Mouse (Mus musculus): ENCODE measurements around the gene Sbsn. TPM values are rescaled to one million over a fixed set of nuclear protein-coding genes. Genes with fewer than 3 reads are reported as not detected.
"Not testable (repeated sequence)": the region's sequence is repeated elsewhere in the genome, so short reads cannot be mapped to it uniquely, and the experiment has no call there.

Sbsn gene
- polyA plus RNA-seq, 1 experiment from 2014 or later: 2.3 TPM

DNA sequence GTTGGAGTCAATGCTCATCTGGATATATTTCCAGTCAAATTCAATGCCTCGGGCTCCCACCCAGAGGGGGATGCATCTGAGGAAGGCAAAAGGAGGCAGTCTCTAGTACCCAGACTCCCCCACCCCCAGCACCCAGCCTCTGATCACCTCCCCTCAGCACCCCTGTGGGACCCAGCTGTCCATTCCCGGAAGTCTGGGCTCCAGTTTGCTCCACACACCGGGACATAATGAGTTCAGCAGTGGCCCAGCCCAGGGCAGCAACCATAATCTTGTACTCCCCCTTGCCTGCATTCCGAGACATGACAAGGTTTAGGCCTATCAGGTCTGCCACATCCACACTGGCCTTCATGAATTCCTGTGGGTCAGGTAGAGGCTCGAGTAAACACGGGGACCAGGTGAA, 23.1 kb upstream of the Sbsn start:
- H3K9me3 ChIP-seq (ENCODE audit: control insufficient read depth, low read length): no peaks in the 10 kb centered on the region
- H3K9ac ChIP-seq (replicated peaks; ENCODE audit: low read depth, low read length): peak overlapping the region; percentile 80; the same call in 1 of the 2 replicates
- H3K36me3 ChIP-seq (ENCODE audit: control insufficient read depth, insufficient read depth): peaks cover 2% of the 10 kb centered on the region; the same call in 1 of the 2 replicates
- H3K27ac ChIP-seq (ENCODE audit: low read length): no peak overlapping the region
- peak overlapping the region; percentile 58 for H3K4me2 ChIP-seq (ENCODE audit: low read length)
- H3K4me3 ChIP-seq (replicated peaks; ENCODE audit: low read length): peak overlapping the region; percentile 72
- H3K4me1 ChIP-seq (replicated peaks; ENCODE audit: control insufficient read depth, insufficient read depth, low read length): peaks cover 22% of the 10 kb centered on the region
- H3K27me3 ChIP-seq (replicated peaks; ENCODE audit: control insufficient read depth, insufficient read depth, low read length): no peaks in the 10 kb centered on the region
- 87% methylated on average over 6 of the region's 6 CpGs for WGBS
- no peak for ATAC-seq

- peak; percentile 54 for ATAC-seq
- Histone ChIP-seq H3K4me2 (ENCODE audit: low read length) (peak overlapping the region; percentile 58), H3K27ac (ENCODE audit: low read length) (peak overlapping the region; percentile 92), H3K9me3 (ENCODE audit: control insufficient read depth, low read length) (no peaks in the 10 kb centered on the region), H3K4me3 (replicated peaks; ENCODE audit: low read length) (peak overlapping the region; percentile 72), H3K9ac (replicated peaks; ENCODE audit: low read depth, low read length) (peak overlapping the region; percentile 80), H3K36me3 (ENCODE audit: control insufficient read depth, insufficient read depth) (peaks cover 5% of the 10 kb centered on the region; the same call in 1 of the 2 replicates), H3K27me3 (replicated peaks; ENCODE audit: control insufficient read depth, insufficient read depth, low read length) (no peaks in the 10 kb centered on the region), H3K4me1 (replicated peaks; ENCODE audit: control insufficient read depth, insufficient read depth, low read length) (peaks cover 22% of the 10 kb centered on the region)
- 7% methylated on average over 26 of the region's 26 CpGs for WGBS
Measured at GRCm38 (mm10) chr7:30728739-30729395, 22.4 kb upstream of the Sbsn start.

DNA sequence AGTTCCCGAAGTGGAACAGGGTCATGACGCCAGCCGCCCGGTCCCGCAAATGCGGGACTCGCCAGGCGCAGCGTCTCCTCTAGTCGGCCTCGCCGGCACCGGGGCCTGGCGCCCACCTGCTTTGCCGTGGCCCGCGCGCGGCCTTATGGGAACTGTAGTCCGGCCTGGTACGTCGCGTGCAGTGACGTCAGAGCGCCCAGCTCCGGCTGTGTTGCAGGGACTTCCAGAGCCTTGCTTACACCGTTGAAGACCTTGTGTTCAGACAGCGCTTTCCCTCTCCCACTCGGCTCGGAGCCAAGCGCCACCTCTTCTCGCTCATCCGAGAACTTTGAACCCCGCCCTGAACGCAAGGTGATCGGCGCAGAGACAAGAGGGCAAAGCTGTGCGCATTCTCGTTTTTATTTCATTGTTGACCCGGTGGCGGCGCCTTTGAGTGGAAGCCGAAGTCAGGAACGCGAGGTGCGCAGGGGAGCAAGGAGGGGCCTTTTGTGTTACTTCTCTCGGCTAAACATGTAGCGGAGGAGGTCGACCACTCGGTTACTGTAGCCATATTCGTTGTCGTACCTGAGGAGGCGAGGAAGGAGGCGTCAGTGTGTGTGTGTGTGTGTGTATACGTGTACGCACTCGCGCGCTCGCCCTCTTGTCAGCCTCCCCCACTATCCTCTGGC, 21.7 kb upstream of the Sbsn start, which contains the start of gene Tmem147:
Gene Tmem147 (minus strand): TSS at position 145 of the 668 bp plus-strand sequence.
- Histone ChIP-seq H3K4me1 (replicated peaks; ENCODE audit: control insufficient read depth, insufficient read depth, low read length) (peaks cover 22% of the 10 kb centered on the region), H3K4me2 (ENCODE audit: low read length) (peak within 1 kb of the TSS; percentile 58), H3K27me3 (replicated peaks; ENCODE audit: control insufficient read depth, insufficient read depth, low read length) (no peaks in the 10 kb centered on the region), H3K9me3 (ENCODE audit: control insufficient read depth, low read length) (no peaks in the 10 kb centered on the region), H3K27ac (ENCODE audit: low read length) (peak within 1 kb of the TSS; percentile 92), H3K36me3 (ENCODE audit: control insufficient read depth, insufficient read depth) (peaks cover 8% of the 10 kb centered on the region; the same call in 1 of the 2 replicates), H3K4me3 (replicated peaks; ENCODE audit: low read length) (peak within 1 kb of the TSS; percentile 72), H3K9ac (replicated peaks; ENCODE audit: low read depth, low read length) (peak within 1 kb of the TSS; percentile 80)
- under 1% methylated on average over 60 of the region's 60 CpGs for WGBS
- ATAC-seq: peak; percentile 98

DNA sequence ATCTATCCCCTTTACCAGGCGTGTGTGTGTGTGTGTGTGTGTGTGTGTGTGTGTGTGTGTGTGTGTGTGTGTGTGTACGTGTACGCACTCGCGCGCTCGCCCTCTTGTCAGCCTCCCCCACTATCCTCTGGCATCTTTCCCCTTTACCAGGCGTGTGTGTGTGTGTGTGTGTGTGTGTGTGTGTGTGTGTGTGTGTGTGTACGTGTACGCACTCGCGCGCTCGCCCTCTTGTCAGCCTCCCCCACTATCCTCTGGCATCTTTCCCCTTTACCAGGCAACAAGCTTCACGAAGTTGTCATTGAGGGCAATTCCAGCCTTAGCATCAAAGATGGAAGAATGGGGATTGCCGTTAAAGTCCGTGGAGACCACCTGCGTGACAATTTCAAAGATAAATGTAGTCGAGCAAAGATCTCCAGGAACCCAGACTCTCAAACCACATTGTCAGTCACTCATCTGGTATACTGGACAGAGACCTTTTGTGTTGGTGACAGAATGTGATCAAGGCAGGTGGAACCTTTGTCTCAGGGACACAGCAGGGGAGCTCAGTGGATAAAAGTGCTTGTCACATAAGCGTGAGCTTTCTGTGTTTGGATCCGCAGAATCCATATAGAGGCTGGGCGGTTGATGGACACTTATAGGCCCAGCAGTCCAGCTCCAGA, 21.1 kb upstream of the Sbsn start:
- Histone ChIP-seq H3K36me3 (ENCODE audit: control insufficient read depth, insufficient read depth) (peaks cover 11% of the 10 kb centered on the region), H3K4me2 (ENCODE audit: low read length) (peak overlapping the region; percentile 58), H3K9ac (replicated peaks; ENCODE audit: low read depth, low read length) (peak overlapping the region; percentile 80), H3K27ac (ENCODE audit: low read length) (peak overlapping the region; percentile 92), H3K4me1 (replicated peaks; ENCODE audit: control insufficient read depth, insufficient read depth, low read length) (peaks cover 22% of the 10 kb centered on the region), H3K4me3 (replicated peaks; ENCODE audit: low read length) (peak overlapping the region; percentile 72)
- H3K9me3 ChIP-seq (ENCODE audit: control insufficient read depth, low read length); ATAC-seq; H3K27me3 ChIP-seq (replicated peaks; ENCODE audit: control insufficient read depth, insufficient read depth, low read length): not testable (repeated sequence)
- WGBS: 6% methylated on average over 11 of the region's 22 CpGs

GRCm38 (mm10) chr7:30736211-30736610, 15.1 kb upstream of the Sbsn start:
- Histone ChIP-seq H3K4me3 (replicated peaks; ENCODE audit: low read length) (no peak overlapping the region), H3K9ac (replicated peaks; ENCODE audit: low read depth, low read length) (no peak overlapping the region), H3K4me2 (ENCODE audit: low read length) (no peak overlapping the region), H3K27me3 (replicated peaks; ENCODE audit: control insufficient read depth, insufficient read depth, low read length) (no peaks in the 10 kb centered on the region), H3K27ac (ENCODE audit: low read length) (no peak overlapping the region), H3K36me3 (ENCODE audit: control insufficient read depth, insufficient read depth) (peaks cover 24% of the 10 kb centered on the region), H3K9me3 (ENCODE audit: control insufficient read depth, low read length) (no peaks in the 10 kb centered on the region), H3K4me1 (replicated peaks; ENCODE audit: control insufficient read depth, insufficient read depth, low read length) (peaks cover 1% of the 10 kb centered on the region)
- 86% methylated on average over 3 of the region's 3 CpGs for WGBS
- ATAC-seq: no peak

DNA sequence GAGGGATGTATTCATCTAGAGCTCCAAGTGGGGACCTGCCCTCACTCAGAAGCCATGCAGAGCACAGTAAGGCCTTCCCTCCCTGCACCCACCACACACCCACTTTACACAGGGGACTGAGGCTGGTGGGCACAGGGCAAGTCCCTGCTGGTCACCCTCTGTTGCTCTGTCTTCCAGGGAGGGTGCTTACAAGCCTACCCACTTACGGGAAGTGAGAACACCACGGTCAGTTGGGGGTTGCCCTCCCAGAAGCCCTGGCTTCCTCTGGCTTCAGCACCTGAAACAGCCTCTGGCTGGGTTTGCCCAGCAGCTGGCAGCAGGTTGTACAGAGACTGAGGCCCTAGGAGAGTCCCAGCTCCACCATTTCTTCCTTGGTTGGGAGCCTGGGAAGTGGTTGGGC, 8.7 kb upstream of the Sbsn start:
- H3K9me3 ChIP-seq (ENCODE audit: control insufficient read depth, low read length); H3K27ac ChIP-seq (ENCODE audit: low read length): not testable (repeated sequence)
- WGBS: 87% methylated on average over 2 of the region's 2 CpGs

DNA sequence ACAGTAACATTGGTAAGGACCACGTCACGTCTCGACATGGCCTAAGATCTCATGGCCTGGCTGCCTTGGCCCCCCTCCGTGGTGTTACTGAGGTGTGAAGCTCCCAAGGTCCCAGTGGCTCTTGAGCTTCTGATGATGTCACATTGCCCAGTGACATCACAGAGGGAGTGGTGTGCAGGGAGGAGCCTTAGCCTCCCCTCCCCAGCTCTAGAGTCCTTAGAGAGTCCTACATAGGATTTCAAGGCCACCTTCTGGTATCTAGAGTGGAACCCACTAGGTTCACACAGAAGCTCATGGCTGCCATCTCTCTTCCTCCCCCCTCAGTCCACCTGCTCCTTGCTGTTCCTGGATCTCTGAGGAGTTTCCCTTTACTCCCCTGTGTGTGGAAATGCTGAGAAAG, 7.7 kb upstream of the Sbsn start, which contains the start of gene Gapdhs:
Gene Gapdhs (minus strand): TSS at position 65 of the 400 bp plus-strand sequence.
- not testable (repeated sequence) for ATAC-seq; H3K27me3 ChIP-seq (replicated peaks; ENCODE audit: control insufficient read depth, insufficient read depth, low read length); H3K9ac ChIP-seq (replicated peaks; ENCODE audit: low read depth, low read length); H3K4me2 ChIP-seq (ENCODE audit: low read length); H3K4me1 ChIP-seq (replicated peaks; ENCODE audit: control insufficient read depth, insufficient read depth, low read length); H3K27ac ChIP-seq (ENCODE audit: low read length); H3K4me3 ChIP-seq (replicated peaks; ENCODE audit: low read length); H3K9me3 ChIP-seq (ENCODE audit: control insufficient read depth, low read length); H3K36me3 ChIP-seq (ENCODE audit: control insufficient read depth, insufficient read depth)
- WGBS: no CpG with 5 or more reads among the region's 4 CpGs

More for the DNA sequence above, 8.7 kb upstream of the Sbsn start:
- not testable (repeated sequence) for ATAC-seq; H3K4me3 ChIP-seq (replicated peaks; ENCODE audit: low read length); H3K9ac ChIP-seq (replicated peaks; ENCODE audit: low read depth, low read length); H3K4me2 ChIP-seq (ENCODE audit: low read length); H3K36me3 ChIP-seq (ENCODE audit: control insufficient read depth, insufficient read depth); H3K27me3 ChIP-seq (replicated peaks; ENCODE audit: control insufficient read depth, insufficient read depth, low read length); H3K4me1 ChIP-seq (replicated peaks; ENCODE audit: control insufficient read depth, insufficient read depth, low read length)

GRCm38 (mm10) chr7:30744022-30744598, 7.2 kb upstream of the Sbsn start:
- no peak for ATAC-seq
- H3K4me1 ChIP-seq (replicated peaks; ENCODE audit: control insufficient read depth, insufficient read depth, low read length): no peaks in the 10 kb centered on the region
- peaks cover 3% of the 10 kb centered on the region for H3K36me3 ChIP-seq (ENCODE audit: control insufficient read depth, insufficient read depth)
- no peaks in the 10 kb centered on the region for H3K27me3 ChIP-seq (replicated peaks; ENCODE audit: control insufficient read depth, insufficient read depth, low read length)
- WGBS: 48% methylated on average over 4 of the region's 4 CpGs
- H3K27ac ChIP-seq (ENCODE audit: low read length): no peak overlapping the region
- H3K9me3 ChIP-seq (ENCODE audit: control insufficient read depth, low read length): no peaks in the 10 kb centered on the region
- no peak overlapping the region for H3K4me2 ChIP-seq (ENCODE audit: low read length)
- no peak overlapping the region for H3K9ac ChIP-seq (replicated peaks; ENCODE audit: low read depth, low read length)
- no peak overlapping the region for H3K4me3 ChIP-seq (replicated peaks; ENCODE audit: low read length)

All from forebrain, embryonic 16.5 days (tissue).